Mouse (Mus musculus) limb, embryonic 13.5 days (tissue): Measurements from ENCODE around the gene Lpgat1. TPM values are rescaled to one million over a fixed set of nuclear protein-coding genes. Genes with fewer than 3 reads are reported as not detected.
A peak's percentile ranks its signal among the peaks of the same experiment; 100 is the strongest.

Experiments
- ATAC-seq: fragments of 200-750 bp; cut with Nextera tagmentation; 2 replicates; pipeline ENCODE4 v1.8.0; 2017; ENCODE audit warnings: low read depth, moderate number of reproducible peaks, moderate TSS enrichment; ENCODE audit not compliant: low FRiP score
- H3K27ac ChIP-seq: fragments of 300-500 bp; sonication (generic); 2 replicates; pipeline ENCODE4 v1.5.1; 2015; ENCODE audit warnings: inconsistent platforms, mild to moderate bottlenecking, moderate library complexity
- H3K27me3 ChIP-seq: fragments of 300-500 bp; sonication (generic); 2 replicates; pipeline ENCODE4 v1.6.1; 2015; ENCODE audit warnings: mild to moderate bottlenecking, inconsistent platforms
- H3K36me3 ChIP-seq: fragments of 300-500 bp; sonication (generic); 2 replicates; pipeline ENCODE4 v1.6.1; 2015; ENCODE audit warnings: inconsistent platforms, mild to moderate bottlenecking, moderate library complexity
- H3K4me1 ChIP-seq: fragments of 300-500 bp; sonication (generic); 2 replicates; pipeline ENCODE4 v1.6.1; 2015; ENCODE audit warnings: inconsistent platforms
- H3K4me2 ChIP-seq: fragments of 300-500 bp; sonication (generic); replicated peaks from 2 replicates; pipeline ENCODE4 v1.6.1; 2015; ENCODE audit warnings: inconsistent platforms, mild to moderate bottlenecking, moderate library complexity
- H3K4me3 ChIP-seq: fragments of 300-500 bp; sonication (generic); 2 replicates; pipeline ENCODE4 v1.5.1; 2015; ENCODE audit warnings: moderate library complexity, mild to moderate bottlenecking, inconsistent platforms
- H3K9ac ChIP-seq: fragments of 300-500 bp; sonication (generic); 2 replicates; pipeline ENCODE4 v1.6.1; 2015; ENCODE audit warnings: mild to moderate bottlenecking, inconsistent platforms
- H3K9me3 ChIP-seq: fragments of 300-500 bp; sonication (generic); 2 replicates; pipeline ENCODE4 v1.6.1; 2016; ENCODE audit warnings: inconsistent platforms
- WGBS: fragments of 180-500 bp; shearing (Covaris S2); methylation state at CpG from one replicate; pipeline ENCODE4 v1.1.7; 2015; 5-methylcytosine and 5-hydroxymethylcytosine counted together
- polyA plus RNA-seq: library from polyadenylated mRNA; unstranded; fragments of >200 nt; fragmentation: Nextera tagmentation; extraction: Ambion mirVana; gene quantifications from 2 replicates; pipeline ENCODE4 v1.2.1, GENCODE M21; 2015

Lpgat1 gene
- polyA plus RNA-seq, 1 experiment from 2014 or later, result 25.4 TPM

GRCm38 (mm10) chr1:191812949-191813691, 95.5 kb downstream of the Lpgat1 start:
- no peaks in the 10 kb centered on the region for H3K9me3 ChIP-seq
- WGBS, result 79% methylated on average over 13 of the region's 13 CpGs
- H3K27me3 ChIP-seq, result no peaks in the 10 kb centered on the region
- H3K27ac ChIP-seq, result no peak overlapping the region
- no peak overlapping the region for H3K9ac ChIP-seq
- no peak for ATAC-seq
- no peak overlapping the region for H3K4me2 ChIP-seq
- no peak overlapping the region for H3K4me3 ChIP-seq
- no peaks in the 10 kb centered on the region for H3K36me3 ChIP-seq
- peaks cover 2% of the 10 kb centered on the region; the same call in 1 of the 2 replicates for H3K4me1 ChIP-seq

- WGBS, result 72% methylated on average over 4 of the region's 4 CpGs
- ATAC-seq, result no peak
- Histone ChIP-seq H3K27me3 (no peaks in the 10 kb centered on the region), H3K36me3 (no peaks in the 10 kb centered on the region), H3K9ac (no peak overlapping the region), H3K4me2 (no peak overlapping the region), H3K27ac (no peak overlapping the region), H3K4me3 (no peak overlapping the region), H3K9me3 (no peaks in the 10 kb centered on the region), H3K4me1 (peaks cover 2% of the 10 kb centered on the region; the same call in 1 of the 2 replicates)
Observed at GRCm38 (mm10) chr1:191814240-191814639, 96.6 kb downstream of the Lpgat1 start.

GRCm38 (mm10) chr1:191814935-191815334, 97.3 kb downstream of the Lpgat1 start:
- Histone ChIP-seq H3K4me1 (peaks cover 2% of the 10 kb centered on the region; the same call in 1 of the 2 replicates), H3K27ac (no peak overlapping the region), H3K36me3 (no peaks in the 10 kb centered on the region), H3K9ac (no peak overlapping the region), H3K9me3 (no peaks in the 10 kb centered on the region), H3K4me3 (no peak overlapping the region), H3K27me3 (no peaks in the 10 kb centered on the region), H3K4me2 (no peak overlapping the region)
- ATAC-seq, result no peak
- 23% methylated on average over 5 of the region's 5 CpGs for WGBS

- Histone ChIP-seq H3K4me2 (no peak overlapping the region), H3K9ac (no peak overlapping the region), H3K9me3 (no peaks in the 10 kb centered on the region), H3K27me3 (no peaks in the 10 kb centered on the region), H3K27ac (no peak overlapping the region), H3K36me3 (no peaks in the 10 kb centered on the region), H3K4me1 (peaks cover 10% of the 10 kb centered on the region), H3K4me3 (no peak overlapping the region)
- ATAC-seq, result no peak
- 77% methylated on average over 3 of the region's 3 CpGs for WGBS
Observed at GRCm38 (mm10) chr1:191816596-191816995, 99.0 kb downstream of the Lpgat1 start.

GRCm38 (mm10) chr1:191817418-191818144, 99.9 kb downstream of the Lpgat1 start:
- H3K4me3 ChIP-seq, result no peak overlapping the region
- 0 out of 2 replicates have a peak overlapping the region, but pooled peaks have one; percentile 19 for H3K9ac ChIP-seq
- no peak overlapping the region for H3K4me2 ChIP-seq
- peaks cover 16% of the 10 kb centered on the region for H3K4me1 ChIP-seq
- 40% methylated on average over 19 of the region's 19 CpGs for WGBS
- H3K27ac ChIP-seq, result no peak overlapping the region
- no peaks in the 10 kb centered on the region for H3K9me3 ChIP-seq
- H3K36me3 ChIP-seq, result no peaks in the 10 kb centered on the region
- H3K27me3 ChIP-seq, result no peaks in the 10 kb centered on the region
- ATAC-seq, result peak; percentile 57

GRCm38 (mm10) chr1:191818145-191818631, 100.6 kb downstream of the Lpgat1 start:
- H3K27ac ChIP-seq, result no peak overlapping the region
- no peak for ATAC-seq
- H3K9me3 ChIP-seq, result no peaks in the 10 kb centered on the region
- no peaks in the 10 kb centered on the region for H3K27me3 ChIP-seq
- H3K9ac ChIP-seq, result peak overlapping the region; percentile 19; the same call in 1 of the 2 replicates
- H3K4me2 ChIP-seq, result no peak overlapping the region
- 40% methylated on average over 6 of the region's 6 CpGs for WGBS
- H3K4me3 ChIP-seq, result no peak overlapping the region
- H3K36me3 ChIP-seq, result peaks cover 2% of the 10 kb centered on the region; the same call in 1 of the 2 replicates
- peaks cover 16% of the 10 kb centered on the region for H3K4me1 ChIP-seq

- Histone ChIP-seq H3K9me3 (no peaks in the 10 kb centered on the region), H3K36me3 (peaks cover 10% of the 10 kb centered on the region), H3K4me3 (no peak overlapping the region), H3K4me1 (peaks cover 16% of the 10 kb centered on the region), H3K4me2 (no peak overlapping the region), H3K27ac (no peak overlapping the region), H3K9ac (no peak overlapping the region), H3K27me3 (no peaks in the 10 kb centered on the region)
- no peak for ATAC-seq
Observed at GRCm38 (mm10) chr1:191819026-191819425, 101.4 kb downstream of the Lpgat1 start.

GRCm38 (mm10) chr1:191820951-191821325, 103.3 kb downstream of the Lpgat1 start:
- Histone ChIP-seq H3K27me3 (no peaks in the 10 kb centered on the region), H3K4me3 (peak overlapping the region; percentile 62), H3K9me3 (no peaks in the 10 kb centered on the region), H3K4me2 (peak overlapping the region; percentile 85), H3K9ac (peak overlapping the region; percentile 57), H3K36me3 (peaks cover 26% of the 10 kb centered on the region), H3K4me1 (peaks cover 16% of the 10 kb centered on the region), H3K27ac (no peak overlapping the region)
- WGBS, result 5% methylated on average over 15 of the region's 15 CpGs
- ATAC-seq, result peak; percentile 37

- H3K36me3 ChIP-seq, result peaks cover 31% of the 10 kb centered on the region
- peak; percentile 95 for ATAC-seq
- peak within 1 kb of the TSS; percentile 85 for H3K4me2 ChIP-seq
- H3K27me3 ChIP-seq, result no peaks in the 10 kb centered on the region
- H3K4me1 ChIP-seq, result peaks cover 16% of the 10 kb centered on the region
- H3K9me3 ChIP-seq, result no peaks in the 10 kb centered on the region
- under 1% methylated on average over 79 of the region's 79 CpGs for WGBS
- peak within 1 kb of the TSS; percentile 62 for H3K4me3 ChIP-seq
- H3K27ac ChIP-seq, result peak within 1 kb of the TSS; percentile 65; the same call in 1 of the 2 replicates
- H3K9ac ChIP-seq, result peak within 1 kb of the TSS; percentile 79
Observed at GRCm38 (mm10) chr1:191821326-191822091, 103.9 kb downstream of the Lpgat1 start, which contains the start of gene Nek2. Nek2 (plus strand) TSS chr1:191821444.

- H3K36me3 ChIP-seq, result peaks cover 81% of the 10 kb centered on the region
- 80% methylated on average over 3 of the region's 3 CpGs for WGBS
- ATAC-seq, result no peak
- no peak overlapping the region for H3K27ac ChIP-seq
- no peak overlapping the region for H3K4me3 ChIP-seq
- no peaks in the 10 kb centered on the region for H3K9me3 ChIP-seq
- no peaks in the 10 kb centered on the region for H3K27me3 ChIP-seq
- no peak overlapping the region for H3K4me2 ChIP-seq
- no peak overlapping the region for H3K9ac ChIP-seq
- H3K4me1 ChIP-seq, result no peaks in the 10 kb centered on the region
Observed at GRCm38 (mm10) chr1:191829124-191829523, 111.5 kb downstream of the Lpgat1 start.

GRCm38 (mm10) chr1:191833396-191833795, 115.8 kb downstream of the Lpgat1 start:
- H3K36me3 ChIP-seq, result peaks cover 46% of the 10 kb centered on the region
- 94% methylated on average over 6 of the region's 6 CpGs for WGBS

More at GRCm38 (mm10) chr1:191833396-191833795, 115.8 kb downstream of the Lpgat1 start:
- Histone ChIP-seq H3K27ac (no peak overlapping the region), H3K9ac (no peak overlapping the region), H3K4me2 (no peak overlapping the region), H3K27me3 (no peaks in the 10 kb centered on the region), H3K4me1 (no peaks in the 10 kb centered on the region), H3K4me3 (no peak overlapping the region), H3K9me3 (no peaks in the 10 kb centered on the region)
- no peak for ATAC-seq
